8 mouse cellular contexts compared by ENCODE assay signal in the genomic region with DNA sequence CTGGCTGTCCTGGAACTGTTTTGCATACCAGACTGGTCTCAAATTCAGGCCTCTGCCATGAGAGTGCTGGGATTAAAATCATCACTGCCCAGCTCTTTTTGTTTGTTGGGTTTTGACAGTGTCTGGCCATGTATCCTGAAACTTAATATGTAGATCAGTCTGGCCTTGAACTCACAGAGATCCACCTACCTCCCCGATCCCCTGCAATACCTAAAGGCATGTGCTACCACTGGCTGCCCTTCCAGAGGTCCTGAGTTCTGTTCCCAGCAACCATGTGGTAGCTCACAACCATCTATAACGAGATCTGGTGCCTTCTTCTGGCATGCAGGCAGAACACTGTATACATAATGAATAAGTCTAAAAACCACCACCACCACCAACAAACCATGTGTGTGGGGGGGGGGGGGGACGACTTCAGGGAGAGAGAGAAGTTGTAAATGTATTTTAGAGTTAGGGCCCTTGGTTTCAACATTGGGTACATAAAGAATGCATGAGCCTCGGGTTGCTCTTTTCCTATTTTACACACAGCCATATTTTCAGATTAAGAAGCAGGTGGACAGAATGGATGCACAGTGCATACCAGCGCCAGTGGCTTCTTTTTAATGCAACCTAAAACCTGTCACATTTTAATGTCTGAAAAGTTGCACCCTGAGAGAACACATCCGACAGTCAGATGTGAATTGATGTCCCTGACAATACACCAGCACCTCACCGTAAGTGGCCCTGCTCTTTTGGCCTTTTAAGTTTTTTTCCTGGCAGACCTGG. TPM values are rescaled to one million over a fixed set of nuclear protein-coding genes. Genes with fewer than 3 reads are reported as not detected.
A peak's percentile ranks its signal among the peaks of the same experiment; 100 is the strongest.
DNase-seq lines count a peak whose midpoint lies in the region; ATAC-seq and TF ChIP-seq lines count a peak whose summit lies in the region.

No protein-coding gene starts in this region.

- no peak for DNase-seq in liver, adult 2 months (ENCODE audit: extremely low read depth, low read depth, low spot score)
- no peak for DNase-seq in liver
- no peak for DNase-seq in intestine, embryonic 14.5 days (ENCODE audit: low spot score)
- no peak for DNase-seq in left cerebral cortex, adult 18-20 months (ENCODE audit: low spot score in 2 of 2)
- DNase-seq in left cerebral cortex, postnatal 25 days (ENCODE audit: low spot score in 2 of 2), result no peak
- no peak for DNase-seq in kidney, postnatal 36 days

- intact Hi-C loops in left cerebral cortex, postnatal 25 days (cut with DNase I), result no loop called here

- no peaks in the 10 kb centered on the region for H3K9me3 ChIP-seq in intestine, embryonic 14.5 days (ENCODE audit: control insufficient read depth, low read length)
- no peaks in the 10 kb centered on the region for H3K9me3 ChIP-seq in neural tube, embryonic 14.5 days (ENCODE audit: control insufficient read depth, low read length)

- H3K4me2 ChIP-seq in intestine, embryonic 14.5 days (ENCODE audit: low read length), result peak overlapping the region; percentile 96
- H3K4me2 ChIP-seq in neural tube, embryonic 14.5 days (ENCODE audit: low read depth, low read length), result peak overlapping the region; percentile 85

- H3K79me2 ChIP-seq in liver, adult 2 months (ENCODE audit: control insufficient read depth, insufficient read depth, low read length), result peaks cover 5% of the 10 kb centered on the region; the same call in 1 of the 2 replicates

- peaks cover 5% of the 10 kb centered on the region; the same call in 1 of the 2 replicates for H3K36me3 ChIP-seq in liver, adult 2 months (ENCODE audit: control insufficient read depth, insufficient read depth, low read length)
- peaks cover 8% of the 10 kb centered on the region; the same call in 1 of the 2 replicates for H3K36me3 ChIP-seq in intestine, embryonic 14.5 days (ENCODE audit: control insufficient read depth, insufficient read depth, low read length)
- peaks cover 5% of the 10 kb centered on the region; the same call in 1 of the 2 replicates for H3K36me3 ChIP-seq in neural tube, embryonic 14.5 days (ENCODE audit: control insufficient read depth, insufficient read depth, low read length)

- TF ChIP-seq CTCF in liver, adult 2 months (IDR thresholded peaks at IDR 0.05; ENCODE audit: low read depth, low read length), result no peak
- no peak for TF ChIP-seq CTCF in bone marrow macrophage, adult 2 months (IDR thresholded peaks at IDR 0.05; ENCODE audit: low read depth, low read length)

- H3K27me3 ChIP-seq in liver, adult 2 months (ENCODE audit: control insufficient read depth, insufficient read depth, low read length), result no peaks in the 10 kb centered on the region
- no peaks in the 10 kb centered on the region for H3K27me3 ChIP-seq in intestine, embryonic 14.5 days (replicated peaks; ENCODE audit: control insufficient read depth, insufficient read depth, low read length)
- H3K27me3 ChIP-seq in neural tube, embryonic 14.5 days (ENCODE audit: control insufficient read depth, insufficient read depth, low read length), result no peaks in the 10 kb centered on the region

- no peak for ATAC-seq in intestine, embryonic 14.5 days (replicated peaks; ENCODE audit: low FRiP score, low TSS enrichment, low read depth)
- ATAC-seq in neural tube, embryonic 14.5 days (ENCODE audit: low read depth), result no peak

- peak overlapping the region; percentile 92 for H3K9ac ChIP-seq in liver, adult 2 months (ENCODE audit: low read depth, low read length)
- H3K9ac ChIP-seq in intestine, embryonic 14.5 days (ENCODE audit: low read length), result peak overlapping the region; percentile 86
- H3K9ac ChIP-seq in neural tube, embryonic 14.5 days (replicated peaks; ENCODE audit: low read depth, low read length), result peak overlapping the region; percentile 77

- H3K27ac ChIP-seq in liver, adult 2 months (replicated peaks; ENCODE audit: insufficient read depth, low read depth, low read length), result peak overlapping the region; percentile 80
- H3K27ac ChIP-seq in bone marrow macrophage, adult 2 months (ENCODE audit: insufficient read depth, low read depth, low read length), result peak overlapping the region; percentile 69
- H3K27ac ChIP-seq in intestine, embryonic 14.5 days (ENCODE audit: low read depth), result peak overlapping the region; percentile 91; the same call in 1 of the 2 replicates
- peak overlapping the region; percentile 78; the same call in 1 of the 2 replicates for H3K27ac ChIP-seq in neural tube, embryonic 14.5 days (ENCODE audit: low read depth, low read length)

- WGBS in liver, adult 2 months, result 6% methylated on average over 7 of the region's 7 CpGs
- 21% methylated on average over 7 of the region's 7 CpGs for WGBS in intestine, embryonic 14.5 days
- 23% methylated on average over 7 of the region's 7 CpGs for WGBS in neural tube, embryonic 14.5 days

- H3K4me3 ChIP-seq in liver, adult 2 months (ENCODE audit: insufficient read depth, low read depth, low read length), result peak overlapping the region; percentile 82
- peak overlapping the region; percentile 88 for H3K4me3 ChIP-seq in bone marrow macrophage, adult 2 months (ENCODE audit: insufficient read depth, low read length)
- peak overlapping the region; percentile 63 for H3K4me3 ChIP-seq in intestine, embryonic 14.5 days (ENCODE audit: low read depth, low read length)
- peak overlapping the region; percentile 93 for H3K4me3 ChIP-seq in neural tube, embryonic 14.5 days (ENCODE audit: low read depth, low read length)

- 0 out of 2 replicates have a peak, but pooled peaks cover 3% of the 10 kb centered on the region for H3K4me1 ChIP-seq in liver, adult 2 months (ENCODE audit: control insufficient read depth, insufficient read depth, low read length)
- H3K4me1 ChIP-seq in bone marrow macrophage, adult 2 months (ENCODE audit: control insufficient read depth, insufficient read depth, low read length), result peaks cover 7% of the 10 kb centered on the region
- H3K4me1 ChIP-seq in intestine, embryonic 14.5 days (replicated peaks; ENCODE audit: control insufficient read depth, insufficient read depth, low read length), result peaks cover 7% of the 10 kb centered on the region; the same call in 1 of the 2 replicates
- peaks cover 13% of the 10 kb centered on the region for H3K4me1 ChIP-seq in neural tube, embryonic 14.5 days (ENCODE audit: control insufficient read depth, insufficient read depth, low read length)

- no peak for TF ChIP-seq POLR2A in liver, adult 2 months (IDR thresholded peaks at IDR 0.05; ENCODE audit: extremely low read depth, insufficient read depth, low read length)
- TF ChIP-seq POLR2A in bone marrow macrophage, adult 2 months (IDR thresholded peaks at IDR 0.05; ENCODE audit: borderline replicate concordance, low read depth, low read length), result no peak

RNA-seq across cellular contexts. Expression of a gene that starts 0.8 kb away (rescaled TPM):
- total RNA-seq in liver, adult 2 months (2014; rRNA removed), result 2.3 and 3.7 TPM in 2 replicates
- 5.3 and 7.7 TPM in 2 replicates for polyA plus RNA-seq in liver, adult 2 months (2012; rRNA removed)
- 1.9 and 2.3 TPM in 2 replicates for polyA plus RNA-seq in bone marrow macrophage, adult 2 months (2012; ENCODE audit: insufficient read depth, insufficient read length, missing spikeins)
- 10.0 and 10.6 TPM in 2 replicates for polyA plus RNA-seq in intestine, embryonic 14.5 days (2014; fragmentation: Nextera tagmentation; extraction: Ambion mirVana)
- 6.4 and 6.9 TPM in 2 replicates for polyA plus RNA-seq in neural tube, embryonic 14.5 days (2014; fragmentation: Nextera tagmentation; extraction: Ambion mirVana)
- total RNA-seq in left cerebral cortex, adult 18-20 months (2021), result 10 to 100 TPM; 11.1 to 17.1 TPM
- total RNA-seq in left cerebral cortex, postnatal 25 days (2021), result 10 to 100 TPM; 11.8 to 13.8 TPM

RNA-seq across cellular contexts. Expression of a gene that starts 0.9 kb away (rescaled TPM):
- total RNA-seq in liver, adult 2 months (2014; rRNA removed), result 4.2 and 4.8 TPM in 2 replicates
- polyA plus RNA-seq in liver, adult 2 months (2012; rRNA removed), result 1.2 and 1.5 TPM in 2 replicates
- polyA plus RNA-seq in bone marrow macrophage, adult 2 months (2012; ENCODE audit: insufficient read depth, insufficient read length, missing spikeins), result 2.6 and 4.0 TPM in 2 replicates
- 3.6 and 4.0 TPM in 2 replicates for polyA plus RNA-seq in intestine, embryonic 14.5 days (2014; fragmentation: Nextera tagmentation; extraction: Ambion mirVana)
- polyA plus RNA-seq in neural tube, embryonic 14.5 days (2014; fragmentation: Nextera tagmentation; extraction: Ambion mirVana), result 2.8 and 2.9 TPM in 2 replicates
- 1 to 10 TPM; 5.7 to 7.0 TPM for total RNA-seq in left cerebral cortex, adult 18-20 months (2021)
- total RNA-seq in left cerebral cortex, postnatal 25 days (2021), result 1 to 10 TPM; 7.7 to 8.3 TPM

RNA-seq across cellular contexts. Expression of a gene that starts 8.6 kb away (rescaled TPM):
- 84.9 and 96.4 TPM in 2 replicates for total RNA-seq in liver, adult 2 months (2014; rRNA removed)
- polyA plus RNA-seq in liver, adult 2 months (2012; rRNA removed), result 22.5 and 34.0 TPM in 2 replicates
- polyA plus RNA-seq in bone marrow macrophage, adult 2 months (2012; ENCODE audit: insufficient read depth, insufficient read length, missing spikeins), result 88.5 and 105 TPM in 2 replicates
- 66.1 and 68.0 TPM in 2 replicates for polyA plus RNA-seq in intestine, embryonic 14.5 days (2014; fragmentation: Nextera tagmentation; extraction: Ambion mirVana)
- 74.7 and 85.7 TPM in 2 replicates for polyA plus RNA-seq in neural tube, embryonic 14.5 days (2014; fragmentation: Nextera tagmentation; extraction: Ambion mirVana)
- 10 to 100 TPM; 90.8 to 91.0 TPM for total RNA-seq in left cerebral cortex, adult 18-20 months (2021)
- total RNA-seq in left cerebral cortex, postnatal 25 days (2021), result 10 to 100 TPM; 84.8 to 87.4 TPM

RNA-seq across cellular contexts. Expression of a gene that starts 37.0 kb away (rescaled TPM):
- 10.0 and 10.3 TPM in 2 replicates for total RNA-seq in liver, adult 2 months (2014; rRNA removed)
- polyA plus RNA-seq in liver, adult 2 months (2012; rRNA removed), result 4.3 and 5.4 TPM in 2 replicates
- polyA plus RNA-seq in bone marrow macrophage, adult 2 months (2012; ENCODE audit: insufficient read depth, insufficient read length, missing spikeins), result 12.1 and 15.0 TPM in 2 replicates
- 65.9 and 67.6 TPM in 2 replicates for polyA plus RNA-seq in intestine, embryonic 14.5 days (2014; fragmentation: Nextera tagmentation; extraction: Ambion mirVana)
- polyA plus RNA-seq in neural tube, embryonic 14.5 days (2014; fragmentation: Nextera tagmentation; extraction: Ambion mirVana), result 70.9 and 86.2 TPM in 2 replicates
- 10 to 100 TPM; 32.0 to 32.8 TPM for total RNA-seq in left cerebral cortex, adult 18-20 months (2021)
- 10 to 100 TPM; 29.3 to 35.4 TPM for total RNA-seq in left cerebral cortex, postnatal 25 days (2021)

RNA-seq across cellular contexts. Expression of a gene that starts 50.4 kb away (rescaled TPM):
- 14.8 and 23.2 TPM in 2 replicates for total RNA-seq in liver, adult 2 months (2014; rRNA removed)
- polyA plus RNA-seq in liver, adult 2 months (2012; rRNA removed), result 68.3 and 75.1 TPM in 2 replicates
- polyA plus RNA-seq in bone marrow macrophage, adult 2 months (2012; ENCODE audit: insufficient read depth, insufficient read length, missing spikeins), result 16.3 and 16.8 TPM in 2 replicates
- polyA plus RNA-seq in intestine, embryonic 14.5 days (2014; fragmentation: Nextera tagmentation; extraction: Ambion mirVana), result 30.4 and 37.1 TPM in 2 replicates
- 7.9 and 9.9 TPM in 2 replicates for polyA plus RNA-seq in neural tube, embryonic 14.5 days (2014; fragmentation: Nextera tagmentation; extraction: Ambion mirVana)
- 1 to 10 TPM; 7.9 to 8.4 TPM for total RNA-seq in left cerebral cortex, adult 18-20 months (2021)
- 1 to 10 TPM; 8.8 to 10.0 TPM for total RNA-seq in left cerebral cortex, postnatal 25 days (2021)
